ENCODE assay signal across 14 mouse cellular contexts in the genomic region with DNA sequence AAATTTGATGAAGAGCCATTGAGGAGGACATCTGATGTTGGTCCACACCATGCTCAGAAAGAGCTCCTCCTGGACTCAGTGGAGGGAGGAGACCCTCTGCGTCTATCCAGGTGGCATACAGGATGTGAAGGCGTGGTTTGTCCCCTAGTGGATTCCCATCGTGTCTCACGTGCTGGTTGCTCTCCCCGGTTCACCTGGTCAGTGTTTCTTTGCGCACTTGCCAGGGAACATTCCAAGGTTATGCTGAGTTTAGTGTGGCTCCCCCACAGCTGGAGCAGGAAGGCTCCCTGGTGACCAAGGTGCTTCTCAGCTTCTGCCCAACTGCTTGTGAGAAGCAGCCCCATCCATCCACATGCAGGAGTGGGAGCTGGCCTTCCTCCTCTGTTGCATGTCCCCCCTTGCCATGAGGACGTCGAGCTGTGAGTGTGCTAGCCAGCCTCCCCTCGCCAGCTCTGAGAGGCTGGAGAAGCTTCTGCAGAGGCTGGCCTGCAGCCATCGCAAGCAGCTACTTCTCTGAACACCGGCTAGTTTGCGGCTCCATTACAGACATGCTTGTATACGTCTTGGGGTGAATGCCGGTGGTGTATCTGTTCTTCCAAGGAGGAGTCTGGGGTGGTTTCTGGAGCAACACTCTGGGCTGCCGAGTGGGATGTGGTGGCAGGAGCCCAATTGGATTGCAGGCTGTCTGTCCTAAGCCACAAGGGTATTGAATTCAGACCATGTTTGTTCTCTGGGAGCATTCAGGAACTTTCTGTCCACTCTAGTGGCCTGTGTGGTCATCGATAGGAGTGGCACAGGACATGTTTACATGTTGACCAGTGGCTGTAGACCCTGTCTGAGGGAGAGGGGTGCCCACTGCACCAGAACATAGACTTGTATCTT. TPM values are rescaled to one million over a fixed set of nuclear protein-coding genes. Genes with fewer than 3 reads are reported as not detected.
DNase-seq lines count a peak whose midpoint lies in the region; ATAC-seq and TF ChIP-seq lines count a peak whose summit lies in the region.
"Had no signal": no experiment of that assay in that cellular context is flagged by ENCODE, and none has a peak within 500 bp of the region (broad histone marks: within the 10 kb centered on the region; RNA-seq: fewer than 3 reads in every experiment).

No protein-coding gene starts in this region.

- TF ChIP-seq POLR2A in liver, adult 2 months (IDR thresholded peaks at IDR 0.05; ENCODE audit: extremely low read depth, insufficient read depth, low read length) = no peak

- no peaks in the 10 kb centered on the region for H3K9me3 ChIP-seq in heart, embryonic 16.5 days (replicated peaks; ENCODE audit: control insufficient read depth, low read length)
- H3K9me3 ChIP-seq in liver, embryonic 11.5 days (ENCODE audit: control insufficient read depth, low read length) = no peaks in the 10 kb centered on the region
- no peaks in the 10 kb centered on the region for H3K9me3 ChIP-seq in forebrain, embryonic 12.5 days
- H3K9me3 ChIP-seq: lung, embryonic 15.5 days; neural tube, embryonic 12.5 days had no signal

- ATAC-seq in heart, embryonic 16.5 days (replicated peaks; ENCODE audit: extremely low read depth, insufficient read depth, low FRiP score) = no peak
- no peak for ATAC-seq in liver, embryonic 11.5 days (replicated peaks; ENCODE audit: low FRiP score)
- no peak for ATAC-seq in forebrain, embryonic 12.5 days (ENCODE audit: low FRiP score)
- ATAC-seq: activated CD4-positive, CD25-positive, alpha-beta regulatory T cell, adult 4 months had no signal

- DNase-seq in cerebellum, adult 9-11 months = peak; percentile 54
- DNase-seq in cerebellum, postnatal 4 days (ENCODE audit: low spot score in 2 of 2) = no peak
- no peak for DNase-seq in heart, postnatal 4 days
- peak; percentile 53 for DNase-seq in liver, adult 2 months (ENCODE audit: extremely low read depth, low read depth, low spot score)
- DNase-seq in liver, embryonic 11.5 days (ENCODE audit: low spot score) = no peak
- DNase-seq in adipocyte (ENCODE audit: low spot score) = peak; percentile 34
- DNase-seq: cerebellum, adult 11 months; gastrocnemius, postnatal 36 days had no signal

- no peak overlapping the region for H3K9ac ChIP-seq in heart, embryonic 16.5 days (ENCODE audit: low read length)
- no peak overlapping the region for H3K9ac ChIP-seq in liver, adult 2 months (ENCODE audit: low read depth, low read length)
- H3K9ac ChIP-seq in liver, embryonic 11.5 days (ENCODE audit: low read depth, low read length) = no peak overlapping the region
- no peak overlapping the region for H3K9ac ChIP-seq in forebrain, embryonic 12.5 days
- H3K9ac ChIP-seq: lung, embryonic 15.5 days; neural tube, embryonic 12.5 days had no signal

- peaks cover 58% of the 10 kb centered on the region for H3K4me1 ChIP-seq in heart, embryonic 16.5 days (ENCODE audit: control insufficient read depth, insufficient read depth, low read length)
- H3K4me1 ChIP-seq in liver, adult 2 months (ENCODE audit: control insufficient read depth, insufficient read depth, low read length) = peaks cover 56% of the 10 kb centered on the region
- peaks cover 76% of the 10 kb centered on the region for H3K4me1 ChIP-seq in liver, embryonic 11.5 days (replicated peaks; ENCODE audit: control insufficient read depth, insufficient read depth, low read length)
- H3K4me1 ChIP-seq in forebrain, embryonic 12.5 days = peaks cover 36% of the 10 kb centered on the region

- peaks cover 73% of the 10 kb centered on the region for H3K79me2 ChIP-seq in liver, adult 2 months (ENCODE audit: control insufficient read depth, insufficient read depth, low read length)

- no peak for TF ChIP-seq CTCF in liver, adult 2 months (IDR thresholded peaks at IDR 0.05; ENCODE audit: low read depth, low read length)

- 62% methylated on average over 16 of the region's 16 CpGs for WGBS in heart, embryonic 16.5 days
- 50% methylated on average over 16 of the region's 16 CpGs for WGBS in liver, adult 2 months
- WGBS in liver, embryonic 11.5 days = 86% methylated on average over 16 of the region's 16 CpGs
- WGBS in forebrain, embryonic 12.5 days = 92% methylated on average over 16 of the region's 16 CpGs

- 0 out of 2 replicates have a peak, but pooled peaks cover 5% of the 10 kb centered on the region for H3K36me3 ChIP-seq in heart, embryonic 16.5 days (ENCODE audit: control insufficient read depth, insufficient read depth)
- H3K36me3 ChIP-seq in liver, adult 2 months (ENCODE audit: control insufficient read depth, insufficient read depth, low read length) = no peaks in the 10 kb centered on the region; the same call in 1 of the 2 replicates
- H3K36me3 ChIP-seq in liver, embryonic 11.5 days (ENCODE audit: control insufficient read depth, insufficient read depth, low read length) = peaks cover 10% of the 10 kb centered on the region; the same call in 1 of the 2 replicates
- peaks cover 24% of the 10 kb centered on the region for H3K36me3 ChIP-seq in forebrain, embryonic 12.5 days (replicated peaks)

- H3K27ac ChIP-seq in heart, embryonic 16.5 days (ENCODE audit: low read length) = peak overlapping the region; percentile 19; the same call in 1 of the 2 replicates
- peak overlapping the region; percentile 35; the same call in 1 of the 2 replicates for H3K27ac ChIP-seq in liver, adult 2 months (replicated peaks; ENCODE audit: insufficient read depth, low read depth, low read length)
- no peak overlapping the region for H3K27ac ChIP-seq in liver, embryonic 11.5 days (ENCODE audit: low read depth, low read length)
- no peak overlapping the region for H3K27ac ChIP-seq in forebrain, embryonic 12.5 days
- H3K27ac ChIP-seq: lung, embryonic 15.5 days; neural tube, embryonic 12.5 days had no signal

- H3K4me2 ChIP-seq in heart, embryonic 16.5 days (ENCODE audit: low read depth, low read length) = no peak overlapping the region
- H3K4me2 ChIP-seq in liver, embryonic 11.5 days = no peak overlapping the region
- no peak overlapping the region for H3K4me2 ChIP-seq in forebrain, embryonic 12.5 days
- H3K4me2 ChIP-seq: lung, embryonic 15.5 days; midbrain, embryonic 11.5 days; neural tube, embryonic 12.5 days had no signal

- no peaks in the 10 kb centered on the region for H3K27me3 ChIP-seq in heart, embryonic 16.5 days (ENCODE audit: control insufficient read depth, insufficient read depth, low read length)
- no peaks in the 10 kb centered on the region for H3K27me3 ChIP-seq in liver, adult 2 months (ENCODE audit: control insufficient read depth, insufficient read depth, low read length)
- no peaks in the 10 kb centered on the region for H3K27me3 ChIP-seq in liver, embryonic 11.5 days (replicated peaks; ENCODE audit: control insufficient read depth, insufficient read depth, low read length)
- no peaks in the 10 kb centered on the region for H3K27me3 ChIP-seq in forebrain, embryonic 12.5 days
- H3K27me3 ChIP-seq: lung, embryonic 15.5 days; neural tube, embryonic 12.5 days had no signal

- H3K4me3 ChIP-seq in heart, embryonic 16.5 days (ENCODE audit: low read length) = no peak overlapping the region
- no peak overlapping the region for H3K4me3 ChIP-seq in liver, adult 2 months (ENCODE audit: insufficient read depth, low read depth, low read length)
- no peak overlapping the region for H3K4me3 ChIP-seq in liver, embryonic 11.5 days (ENCODE audit: low read depth, low read length)
- no peak overlapping the region for H3K4me3 ChIP-seq in forebrain, embryonic 12.5 days (replicated peaks)
- H3K4me3 ChIP-seq: lung, embryonic 15.5 days; neural tube, embryonic 12.5 days had no signal

RNA-seq across cellular contexts. Expression of gene Anp32a, which starts 14.0 kb away (rescaled TPM):
- 141 and 176 TPM in 2 replicates for polyA plus RNA-seq in heart, embryonic 16.5 days (2015; fragmentation: Nextera tagmentation; extraction: Ambion mirVana)
- 100 to 1,000 TPM; 255 to 279 TPM for total RNA-seq in heart, postnatal 4 days (2021)
- 78.8 and 96.2 TPM in 2 replicates for total RNA-seq in liver, adult 2 months (2014; rRNA removed)
- 27.3 and 32.2 TPM in 2 replicates for polyA plus RNA-seq in liver, adult 2 months (2012; rRNA removed)
- polyA plus RNA-seq in liver, embryonic 11.5 days (2014; fragmentation: Nextera tagmentation; extraction: Ambion mirVana) = 107 and 112 TPM in 2 replicates
- 203 and 223 TPM in 2 replicates for polyA plus RNA-seq in forebrain, embryonic 12.5 days (2016; fragmentation: Nextera tagmentation; extraction: Ambion mirVana)

Comparison
In these comparisons a context has a peak if more than half of its experiments do, and no peak if none do; other contexts are left out.
1. DNase-seq: peak in cerebellum, adult 9-11 months (single experiment), liver, adult 2 months (single experiment) and adipocyte (single experiment); none in cerebellum, postnatal 4 days (0 of 2), heart, postnatal 4 days (single experiment) and liver, embryonic 11.5 days (single experiment).
2. H3K27ac ChIP-seq: peak in heart, embryonic 16.5 days (single experiment) and liver, adult 2 months (single experiment); none in liver, embryonic 11.5 days (single experiment) and forebrain, embryonic 12.5 days (single experiment).